Mouse (Mus musculus): ENCODE data around the gene Fbxw5. TPM values are rescaled to one million over a fixed set of nuclear protein-coding genes. Genes with fewer than 3 reads are reported as not detected.

Fbxw5 gene
- total and polyA plus RNA-seq, 3 experiments, result 29.2 to 65.6 TPM; not detected in 1

GRCm38 (mm10) chr2:25498622-25499478, 1.7 kb upstream of the Fbxw5 start:
- no peak for DNase-seq (ENCODE audit: low read depth, low spot score)
- H3K36me3 ChIP-seq (ENCODE audit: control insufficient read depth in 1 of 2, insufficient read depth in 2 of 2, low read length in 2 of 2), result peaks cover 0 to 29% of the 10 kb centered on the region in 2 experiments; a peak in 2 of 4 replicates
- peak overlapping the region; percentile 51 for H3K9ac ChIP-seq (ENCODE audit: control insufficient read depth, low read depth, low read length, poor library complexity, severe bottlenecking)
- H3K4me1 ChIP-seq (ENCODE audit: control insufficient read depth in 1 of 2, insufficient read depth in 2 of 2, low read length in 2 of 2), result peaks cover 10 to 36% of the 10 kb centered on the region in 2 experiments
- H3K27ac ChIP-seq (ENCODE audit: control insufficient read depth, low read depth, low read length), result peak overlapping the region; percentile 74
- no peak overlapping the region for H3K4me3 ChIP-seq (ENCODE audit: control insufficient read depth in 1 of 2, insufficient read depth in 1 of 2, low read depth in 2 of 2, low read length in 2 of 2)
- no peaks in the 10 kb centered on the region for H3K27me3 ChIP-seq (ENCODE audit: control insufficient read depth in 1 of 2, insufficient read depth in 2 of 2, low read length in 2 of 2)
- TF ChIP-seq RAD21 (IDR thresholded peaks at IDR 0.05; ENCODE audit: low read depth, low read length) (peak; percentile 25), HCFC1 (IDR thresholded peaks at IDR 0.05; ENCODE audit: low read depth, low read length) (no peak), POLR2A (IDR thresholded peaks at IDR 0.05; ENCODE audit: control insufficient read depth in 1 of 2, insufficient read depth in 1 of 2, low read depth in 1 of 2, low read length in 2 of 2, poor library complexity in 1 of 2) (no peak), SMC3 (IDR thresholded peaks at IDR 0.05; ENCODE audit: low read depth, low read length) (0 out of 2 replicates have a peak, but pooled peaks have one; percentile 16), CTCF (IDR thresholded peaks at IDR 0.05 in 2 of 3, conservative IDR thresholded peaks at IDR 0.05 in 1 of 3; ENCODE audit: control insufficient read depth in 1 of 3, insufficient read depth in 1 of 3, low read depth in 2 of 3, low read length in 3 of 3, poor library complexity in 1 of 3, severe bottlenecking in 1 of 3) (peak in 2 of 3 experiments; percentile 38 to 39; a peak in 4 of 6 replicates)
- no peaks in the 10 kb centered on the region for H3K9me3 ChIP-seq (replicated peaks; ENCODE audit: insufficient read depth, low read length)
- peaks cover 9% of the 10 kb centered on the region for H3K79me2 ChIP-seq (ENCODE audit: control insufficient read depth, insufficient read depth, low read length, poor library complexity)

- Histone ChIP-seq H3K27me3 (ENCODE audit: control insufficient read depth in 1 of 2, insufficient read depth in 2 of 2, low read length in 2 of 2) (no peaks in the 10 kb centered on the region), H3K79me2 (ENCODE audit: control insufficient read depth, insufficient read depth, low read length, poor library complexity) (peaks cover 9% of the 10 kb centered on the region), H3K4me3 (ENCODE audit: control insufficient read depth in 1 of 2, insufficient read depth in 1 of 2, low read depth in 2 of 2, low read length in 2 of 2) (peak overlapping the region; percentile 63 to 70), H3K4me1 (ENCODE audit: control insufficient read depth in 1 of 2, insufficient read depth in 2 of 2, low read length in 2 of 2) (peaks cover 10 to 36% of the 10 kb centered on the region in 2 experiments), H3K27ac (ENCODE audit: control insufficient read depth, low read depth, low read length) (peak overlapping the region; percentile 56), H3K9me3 (replicated peaks; ENCODE audit: insufficient read depth, low read length) (no peaks in the 10 kb centered on the region), H3K36me3 (ENCODE audit: control insufficient read depth in 1 of 2, insufficient read depth in 2 of 2, low read length in 2 of 2) (peaks cover 0 to 29% of the 10 kb centered on the region in 2 experiments; a peak in 2 of 4 replicates), H3K9ac (ENCODE audit: control insufficient read depth, low read depth, low read length, poor library complexity, severe bottlenecking) (peak overlapping the region; percentile 69)
- 0 out of 2 replicates have a peak, but pooled peaks have one; percentile 62 for TF ChIP-seq POLR2AphosphoS2 (IDR thresholded peaks at IDR 0.05; ENCODE audit: low read length)
- no peak for TF ChIP-seq USF2 (IDR thresholded peaks at IDR 0.05; ENCODE audit: borderline replicate concordance in 1 of 2, insufficient read depth in 1 of 2, low read depth in 1 of 2, low read length in 2 of 2)
- DNase-seq (ENCODE audit: low read depth, low spot score), result peak; percentile 33
Observed at GRCm38 (mm10) chr2:25500071-25500575, 427 bp upstream of the Fbxw5 start.

- H3K36me3 ChIP-seq (ENCODE audit: control insufficient read depth in 1 of 2, insufficient read depth in 2 of 2, low read length in 2 of 2), result peaks cover 0 to 29% of the 10 kb centered on the region in 2 experiments; a peak in 2 of 4 replicates
- DNase-seq (ENCODE audit: low read depth, low spot score), result peak; percentile 57
Observed at GRCm38 (mm10) chr2:25501593-25502486, 1.3 kb downstream of the Fbxw5 start, which contains the start of gene C8g. Gene C8g, minus strand, starts transcription at chr2:25501719.

More at GRCm38 (mm10) chr2:25501593-25502486, 1.3 kb downstream of the Fbxw5 start, which contains the start of gene C8g:
- Histone ChIP-seq H3K27me3 (ENCODE audit: control insufficient read depth in 1 of 2, insufficient read depth in 2 of 2, low read length in 2 of 2) (no peaks in the 10 kb centered on the region), H3K9ac (ENCODE audit: control insufficient read depth, low read depth, low read length, poor library complexity, severe bottlenecking) (peak within 1 kb of the TSS; percentile 97), H3K9me3 (replicated peaks; ENCODE audit: insufficient read depth, low read length) (no peaks in the 10 kb centered on the region), H3K4me3 (ENCODE audit: control insufficient read depth in 1 of 2, insufficient read depth in 1 of 2, low read depth in 2 of 2, low read length in 2 of 2) (peak within 1 kb of the TSS; percentile 93 to 96), H3K79me2 (ENCODE audit: control insufficient read depth, insufficient read depth, low read length, poor library complexity) (peaks cover 9% of the 10 kb centered on the region), H3K4me1 (ENCODE audit: control insufficient read depth in 1 of 2, insufficient read depth in 2 of 2, low read length in 2 of 2) (peaks cover 10 to 36% of the 10 kb centered on the region in 2 experiments), H3K27ac (ENCODE audit: control insufficient read depth, low read depth, low read length) (peak within 1 kb of the TSS; percentile 65)
- TF ChIP-seq CTCF (IDR thresholded peaks at IDR 0.05 in 2 of 3, conservative IDR thresholded peaks at IDR 0.05 in 1 of 3; ENCODE audit: control insufficient read depth in 1 of 3, insufficient read depth in 1 of 3, low read depth in 2 of 3, low read length in 3 of 3, poor library complexity in 1 of 3, severe bottlenecking in 1 of 3) (peak; percentile 22 to 41 (median 35); a peak in 4 of 6 replicates), JUND (IDR thresholded peaks at IDR 0.05; ENCODE audit: low read depth, low read length) (no peak), NRF1 (IDR thresholded peaks at IDR 0.05; ENCODE audit: insufficient read depth, low read depth, low read length, poor library complexity, severe bottlenecking) (peak; percentile 43; the same call in 1 of the 2 replicates)
